Mouse (Mus musculus) E14TG2a.4 (cell line): ENCODE results near the gene Acadl.

Experiments
- CTCF ChIP-seq: conservative IDR thresholded peaks from 2 replicates; pipeline ENCODE4 v1.5.1; 2014; ENCODE audit warnings: low read length
- POU5F1 ChIP-seq: IDR thresholded peaks from 2 replicates; pipeline ENCODE4 v1.6.1; 2014; ENCODE audit warnings: low read length, borderline replicate concordance

DNA sequence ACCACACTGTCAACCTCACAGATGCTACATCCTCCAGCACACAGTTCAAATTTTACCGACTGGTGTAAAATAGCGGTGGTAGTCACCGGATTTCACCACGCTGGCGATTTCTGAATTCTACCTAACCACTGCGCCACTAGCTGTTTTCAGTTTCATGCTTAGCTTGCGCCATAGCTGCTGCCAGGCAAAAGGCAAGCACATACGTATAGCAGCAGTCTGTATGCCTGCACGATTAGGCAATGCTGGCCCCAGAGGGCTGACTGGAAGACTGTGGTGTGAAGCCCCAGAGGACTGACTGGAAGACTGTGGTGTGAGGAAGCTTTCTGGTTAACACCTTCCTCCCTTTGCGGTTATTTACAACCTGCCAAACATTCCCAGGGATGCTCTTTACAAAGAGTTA, 21.1 kb downstream of the Acadl start:
- TF ChIP-seq CTCF, result no peak
- no peak for TF ChIP-seq POU5F1
